Mouse (Mus musculus): ENCODE measurements around the gene Cpxm2. TPM values are rescaled to one million over a fixed set of nuclear protein-coding genes. Genes with fewer than 3 reads are reported as not detected.
A peak's percentile ranks its signal among the peaks of the same experiment; 100 is the strongest.

Gene Cpxm2
- total and polyA plus RNA-seq, 2 experiments from 2014 or later, result 2.5 to 3.3 TPM

DNA sequence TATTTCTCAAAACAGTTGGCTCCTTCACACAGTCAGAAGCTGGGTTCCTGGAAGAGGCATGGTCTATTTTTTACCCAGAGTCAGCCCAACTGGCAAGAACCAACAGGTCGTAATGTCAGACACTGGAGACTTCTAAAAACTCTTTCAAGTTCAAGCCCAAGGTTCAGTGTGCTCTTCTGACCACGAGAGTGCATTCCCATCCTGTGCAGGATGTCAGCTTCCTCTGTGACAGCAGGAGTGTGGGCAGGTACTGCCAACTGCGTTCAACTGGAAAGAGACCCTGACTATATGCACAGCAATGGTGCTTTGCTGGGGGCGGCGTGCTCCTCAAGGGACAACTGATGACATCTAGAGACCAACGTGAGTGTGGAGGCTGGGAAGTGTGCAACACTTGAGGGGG, 65.9 kb downstream of the Cpxm2 start:
- no peak overlapping the region for H3K4me3 ChIP-seq (ENCODE audit: low read length)
- no peaks in the 10 kb centered on the region for H3K4me1 ChIP-seq (ENCODE audit: insufficient read depth, low read length)
- no peaks in the 10 kb centered on the region for H3K36me3 ChIP-seq (ENCODE audit: insufficient read depth, low read length)
- DNase-seq (ENCODE audit: low spot score) (no peak), ATAC-seq (no peak)
- 77% methylated on average over 6 of the region's 6 CpGs for WGBS
- no peak overlapping the region for H3K4me2 ChIP-seq (ENCODE audit: low read depth, low read length)
- no peak for TF ChIP-seq CTCF (IDR thresholded peaks at IDR 0.05; ENCODE audit: low read depth)
- no peaks in the 10 kb centered on the region for H3K27me3 ChIP-seq (ENCODE audit: insufficient read depth, low read length)
- no peak overlapping the region for H3K9ac ChIP-seq (replicated peaks; ENCODE audit: low read length)
- H3K27ac ChIP-seq, result peak overlapping the region; percentile 1; the same call in 1 of the 2 replicates
- H3K9me3 ChIP-seq (ENCODE audit: low read length), result no peaks in the 10 kb centered on the region

DNA sequence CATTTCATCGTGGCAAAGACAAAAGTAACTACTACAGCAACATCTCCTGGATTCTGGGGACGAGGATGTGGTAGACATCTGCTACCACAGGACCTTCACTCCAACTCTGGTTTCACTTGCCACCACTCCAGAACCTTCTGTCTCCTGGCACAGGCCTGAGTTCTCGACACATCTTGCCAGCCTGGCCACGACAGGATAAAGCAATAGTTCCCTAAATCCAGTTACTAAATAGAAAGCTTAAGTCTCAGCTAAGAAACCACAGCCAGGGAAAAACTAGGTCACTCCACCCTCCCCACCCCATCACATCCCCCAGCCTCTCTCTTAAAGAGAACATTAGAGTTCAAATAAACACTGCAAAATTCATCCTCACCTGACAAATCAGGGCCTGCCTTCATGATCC, 66.4 kb downstream of the Cpxm2 start:
- no peak for DNase-seq (ENCODE audit: low spot score)
- 67% methylated on average over 4 of the region's 4 CpGs for WGBS
- H3K27ac ChIP-seq, result no peak overlapping the region

DNA sequence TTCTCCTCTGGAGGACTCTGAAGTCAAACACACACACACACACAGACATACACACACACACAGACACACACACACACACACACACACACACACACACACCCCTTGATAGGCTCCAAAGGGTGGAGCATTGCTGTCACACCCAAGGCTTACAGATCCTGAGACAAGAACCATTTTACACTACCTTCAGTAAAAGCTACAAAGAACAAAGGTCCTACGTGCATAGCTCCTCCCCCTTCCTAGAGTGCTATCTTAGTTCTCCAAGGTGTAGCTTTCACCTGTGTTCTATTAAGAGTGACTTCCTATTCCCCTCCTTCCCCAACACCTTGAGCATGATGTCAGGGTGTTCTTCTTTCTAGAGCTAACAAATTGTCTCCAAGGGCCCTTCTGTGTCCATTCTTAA, 78.7 kb downstream of the Cpxm2 start:
- 85% methylated on average over 1 of the region's 1 CpGs for WGBS
- Histone ChIP-seq H3K27me3 (ENCODE audit: insufficient read depth, low read length) (no peaks in the 10 kb centered on the region), H3K9ac (replicated peaks; ENCODE audit: low read length) (no peak overlapping the region), H3K4me2 (ENCODE audit: low read depth, low read length) (no peak overlapping the region), H3K4me3 (ENCODE audit: low read length) (no peak overlapping the region), H3K4me1 (ENCODE audit: insufficient read depth, low read length) (no peaks in the 10 kb centered on the region), H3K36me3 (ENCODE audit: insufficient read depth, low read length) (no peaks in the 10 kb centered on the region), H3K27ac (no peak overlapping the region), H3K9me3 (ENCODE audit: low read length) (no peaks in the 10 kb centered on the region)
- TF ChIP-seq CTCF (IDR thresholded peaks at IDR 0.05; ENCODE audit: low read depth), result no peak
- ATAC-seq (no peak), DNase-seq (ENCODE audit: low spot score) (no peak)

More for the DNA sequence above, 66.4 kb downstream of the Cpxm2 start:
- Histone ChIP-seq H3K4me2 (ENCODE audit: low read depth, low read length) (no peak overlapping the region), H3K36me3 (ENCODE audit: insufficient read depth, low read length) (no peaks in the 10 kb centered on the region), H3K9ac (replicated peaks; ENCODE audit: low read length) (no peak overlapping the region), H3K27me3 (ENCODE audit: insufficient read depth, low read length) (no peaks in the 10 kb centered on the region), H3K4me1 (ENCODE audit: insufficient read depth, low read length) (no peaks in the 10 kb centered on the region), H3K9me3 (ENCODE audit: low read length) (no peaks in the 10 kb centered on the region), H3K4me3 (ENCODE audit: low read length) (no peak overlapping the region)
- ATAC-seq, result no peak
- no peak for TF ChIP-seq CTCF (IDR thresholded peaks at IDR 0.05; ENCODE audit: low read depth)

DNA sequence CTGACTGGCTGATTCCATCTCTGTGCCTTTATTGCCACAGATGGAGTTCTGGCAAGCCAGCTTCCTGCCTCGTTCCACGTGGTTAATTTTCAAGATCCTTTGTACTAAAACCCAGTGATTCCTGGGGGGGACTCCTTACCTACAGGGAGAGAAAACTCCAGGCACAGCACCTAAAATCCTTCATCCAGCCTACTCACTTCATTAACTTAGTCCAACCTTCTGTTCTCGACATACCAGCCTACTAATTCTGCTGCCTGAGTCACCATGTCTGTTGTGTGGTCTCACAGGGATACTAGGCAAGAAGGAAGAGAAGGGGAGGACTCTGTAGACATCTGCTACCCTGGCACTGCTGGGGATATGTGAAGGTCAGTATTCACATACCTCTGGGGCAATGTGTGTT, 80.0 kb downstream of the Cpxm2 start:
- no peak for TF ChIP-seq CTCF (IDR thresholded peaks at IDR 0.05; ENCODE audit: low read depth)
- Histone ChIP-seq H3K27me3 (ENCODE audit: insufficient read depth, low read length) (no peaks in the 10 kb centered on the region), H3K4me3 (ENCODE audit: low read length) (no peak overlapping the region), H3K4me1 (ENCODE audit: insufficient read depth, low read length) (no peaks in the 10 kb centered on the region), H3K9ac (replicated peaks; ENCODE audit: low read length) (no peak overlapping the region), H3K27ac (no peak overlapping the region), H3K4me2 (ENCODE audit: low read depth, low read length) (no peak overlapping the region), H3K36me3 (ENCODE audit: insufficient read depth, low read length) (no peaks in the 10 kb centered on the region), H3K9me3 (ENCODE audit: low read length) (no peaks in the 10 kb centered on the region)
- DNase-seq (ENCODE audit: low spot score) (no peak), ATAC-seq (no peak)
- WGBS, result 54% methylated on average over 3 of the region's 3 CpGs

DNA sequence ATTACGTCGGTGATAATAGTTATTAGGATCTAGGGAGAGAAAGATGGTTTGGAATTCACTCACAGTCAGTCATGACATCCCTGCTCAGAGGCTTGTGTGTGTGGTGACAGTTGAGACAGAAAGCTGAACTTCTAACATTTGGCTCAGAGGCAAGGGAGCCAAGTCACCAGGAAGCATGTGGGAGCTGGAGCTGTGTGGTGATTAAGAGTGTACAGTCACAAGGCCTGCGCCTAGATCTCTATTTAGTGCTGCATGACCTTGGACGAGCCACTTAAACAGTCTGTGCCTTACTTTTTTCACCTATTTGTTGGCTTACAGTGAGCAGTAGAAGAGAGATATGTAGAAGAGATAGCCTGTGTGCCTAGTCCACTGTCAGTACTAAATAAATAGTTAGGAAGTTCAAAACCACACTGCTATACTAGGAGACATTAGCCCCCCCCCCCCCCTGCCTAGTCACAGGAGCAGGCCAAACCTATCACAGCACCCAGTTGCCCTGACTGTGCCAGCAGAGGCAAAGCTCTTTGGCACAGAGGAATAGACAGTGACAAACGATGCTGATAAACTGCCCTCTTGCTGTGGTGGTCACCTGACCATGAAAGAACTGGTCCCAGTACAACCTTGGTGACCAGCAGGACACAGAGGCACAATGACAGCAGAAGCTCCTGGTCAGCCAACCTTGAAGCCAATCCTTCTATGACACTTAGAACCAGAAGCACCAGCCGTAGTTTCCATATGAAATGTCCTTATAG, 83.5 kb downstream of the Cpxm2 start:
- Histone ChIP-seq H3K27ac (no peak overlapping the region), H3K4me3 (ENCODE audit: low read length) (no peak overlapping the region), H3K27me3 (ENCODE audit: insufficient read depth, low read length) (no peaks in the 10 kb centered on the region), H3K4me1 (ENCODE audit: insufficient read depth, low read length) (no peaks in the 10 kb centered on the region), H3K9ac (replicated peaks; ENCODE audit: low read length) (no peak overlapping the region), H3K4me2 (ENCODE audit: low read depth, low read length) (no peak overlapping the region), H3K36me3 (ENCODE audit: insufficient read depth, low read length) (no peaks in the 10 kb centered on the region), H3K9me3 (ENCODE audit: low read length) (no peaks in the 10 kb centered on the region)
- ATAC-seq (no peak), DNase-seq (ENCODE audit: low spot score) (no peak)
- no peak for TF ChIP-seq CTCF (IDR thresholded peaks at IDR 0.05; ENCODE audit: low read depth)
- WGBS, result 84% methylated on average over 6 of the region's 6 CpGs

DNA sequence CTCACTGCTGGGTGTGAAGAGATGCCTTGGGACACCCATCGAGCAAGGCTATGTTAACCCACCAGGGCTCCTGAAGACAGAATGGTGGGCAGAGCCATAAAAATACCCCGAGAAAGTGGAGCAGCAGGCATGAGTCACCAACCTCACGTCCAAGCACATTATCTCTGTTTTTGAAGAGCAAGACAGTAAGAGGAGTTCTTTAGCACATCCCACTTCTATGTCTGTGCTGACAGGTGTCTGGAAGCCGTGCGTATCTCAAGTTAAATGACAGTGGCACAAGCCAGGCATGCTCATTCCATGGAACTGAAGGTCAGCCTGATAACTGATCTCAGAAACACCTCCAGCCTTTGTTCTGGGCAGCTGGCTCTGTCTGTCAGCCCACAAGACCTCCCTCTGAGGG, 86.6 kb downstream of the Cpxm2 start:
- no peaks in the 10 kb centered on the region for H3K9me3 ChIP-seq (ENCODE audit: low read length)
- ATAC-seq (no peak), DNase-seq (ENCODE audit: low spot score) (no peak)
- no peaks in the 10 kb centered on the region for H3K4me1 ChIP-seq (ENCODE audit: insufficient read depth, low read length)
- no peaks in the 10 kb centered on the region for H3K27me3 ChIP-seq (ENCODE audit: insufficient read depth, low read length)
- H3K36me3 ChIP-seq (ENCODE audit: insufficient read depth, low read length), result no peaks in the 10 kb centered on the region
- 87% methylated on average over 5 of the region's 5 CpGs for WGBS
- H3K4me3 ChIP-seq (ENCODE audit: low read length), result no peak overlapping the region
- no peak overlapping the region for H3K4me2 ChIP-seq (ENCODE audit: low read depth, low read length)
- no peak overlapping the region for H3K9ac ChIP-seq (replicated peaks; ENCODE audit: low read length)
- H3K27ac ChIP-seq, result no peak overlapping the region
- TF ChIP-seq CTCF (IDR thresholded peaks at IDR 0.05; ENCODE audit: low read depth), result no peak

DNA sequence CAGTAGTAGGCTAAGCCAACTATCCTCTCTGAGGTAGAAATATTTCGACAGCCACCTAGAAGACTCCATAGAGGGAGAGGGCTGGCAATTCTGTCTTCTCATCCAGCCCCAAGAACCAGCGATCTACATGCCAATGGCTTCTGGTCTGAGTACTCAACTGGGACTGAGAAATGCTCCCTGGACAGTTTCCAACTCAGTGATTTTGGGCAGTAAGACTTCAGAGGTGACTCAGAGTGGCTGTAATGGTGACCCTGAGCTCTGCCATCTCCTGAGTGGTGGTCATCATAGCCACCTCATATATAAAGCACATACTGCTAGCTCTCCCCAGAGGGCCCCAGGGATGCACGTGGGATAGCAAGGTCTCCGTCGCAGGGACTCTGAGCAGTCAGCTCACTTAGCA, 87.0 kb downstream of the Cpxm2 start:
- TF ChIP-seq CTCF (IDR thresholded peaks at IDR 0.05; ENCODE audit: low read depth), result no peak
- Histone ChIP-seq H3K27me3 (ENCODE audit: insufficient read depth, low read length) (no peaks in the 10 kb centered on the region), H3K4me2 (ENCODE audit: low read depth, low read length) (no peak overlapping the region), H3K4me1 (ENCODE audit: insufficient read depth, low read length) (no peaks in the 10 kb centered on the region), H3K4me3 (ENCODE audit: low read length) (no peak overlapping the region), H3K27ac (no peak overlapping the region), H3K36me3 (ENCODE audit: insufficient read depth, low read length) (no peaks in the 10 kb centered on the region), H3K9ac (replicated peaks; ENCODE audit: low read length) (no peak overlapping the region), H3K9me3 (ENCODE audit: low read length) (no peaks in the 10 kb centered on the region)
- WGBS, result 83% methylated on average over 5 of the region's 5 CpGs
- ATAC-seq (no peak), DNase-seq (ENCODE audit: low spot score) (no peak)
